Mouse (Mus musculus) MEL (cell line): ENCODE measurements around the gene Lrch4.

ENCODE experiments used
- CTCF ChIP-seq, 3 experiments: IDR thresholded peaks in 2 of 3; conservative IDR thresholded peaks in 1 of 3; 2 replicates each; pipeline ENCODE4 v1.5.1; 2011 to 2012; ENCODE audit warnings: low read length in 3 of 3, low read depth in 2 of 3, mild to moderate bottlenecking in 2 of 3, improper control_type of control experiment in 1 of 3, inconsistent platforms in 1 of 3, mixed read lengths in 1 of 3, moderate library complexity in 1 of 3; ENCODE audit not compliant: control insufficient read depth in 1 of 3, insufficient read depth in 1 of 3, poor library complexity in 1 of 3, severe bottlenecking in 1 of 3
- MAZ ChIP-seq: IDR thresholded peaks from 2 replicates; pipeline ENCODE4 v1.6.1; 2012; ENCODE audit warnings: low read depth, mild to moderate bottlenecking, inconsistent platforms, low read length, improper control_type of control experiment
- POLR2A ChIP-seq, 2 experiments: IDR thresholded peaks; 2 replicates each; pipeline ENCODE4 v1.6.1; 2011 to 2012; ENCODE audit warnings: low read length in 2 of 2, mild to moderate bottlenecking in 2 of 2, control low read depth in 1 of 2, improper control_type of control experiment in 1 of 2, low read depth in 1 of 2, moderate library complexity in 1 of 2; ENCODE audit not compliant: control insufficient read depth in 1 of 2, insufficient read depth in 1 of 2, poor library complexity in 1 of 2
- POLR2AphosphoS2 ChIP-seq: IDR thresholded peaks from 2 replicates; pipeline ENCODE4 v1.6.1; 2011; ENCODE audit warnings: low read length, improper control_type of control experiment
- SMC3 ChIP-seq: IDR thresholded peaks from 2 replicates; pipeline ENCODE4 v1.6.1; 2011; ENCODE audit warnings: low read depth, low read length, improper control_type of control experiment

DNA sequence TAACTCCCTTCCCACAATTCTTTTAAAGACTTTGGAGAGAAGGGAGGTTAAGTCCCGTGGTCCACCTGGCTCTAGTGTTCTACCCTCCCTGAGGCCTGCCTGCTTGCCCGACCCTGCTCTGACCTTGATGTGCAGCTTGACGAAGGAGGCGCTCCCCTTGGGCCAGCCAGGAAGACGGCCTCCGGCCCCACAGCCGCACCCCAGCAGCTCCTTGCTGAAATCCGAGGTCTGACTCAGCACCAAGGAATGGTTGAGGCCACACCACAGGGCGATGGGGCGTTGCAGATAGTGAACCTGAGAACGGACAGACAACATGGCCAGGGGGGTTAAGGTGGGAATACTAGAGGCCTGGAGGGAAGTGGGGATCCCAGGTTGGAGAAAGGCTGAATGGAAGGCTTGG lies 15.4 kb upstream of the Lrch4 start, which contains the start of gene Pcolce:
- TF ChIP-seq POLR2A (IDR thresholded peaks at IDR 0.05; ENCODE audit: control insufficient read depth in 1 of 2, insufficient read depth in 1 of 2, low read depth in 1 of 2, low read length in 2 of 2, poor library complexity in 1 of 2) (no peak), CTCF (IDR thresholded peaks at IDR 0.05 in 2 of 3, conservative IDR thresholded peaks at IDR 0.05 in 1 of 3; ENCODE audit: control insufficient read depth in 1 of 3, insufficient read depth in 1 of 3, low read depth in 2 of 3, low read length in 3 of 3, poor library complexity in 1 of 3, severe bottlenecking in 1 of 3) (no peak), SMC3 (no peak), MAZ (no peak), POLR2AphosphoS2 (no peak)
